Mouse (Mus musculus) ES-E14 (cell line): ENCODE data around the gene Ggcx.

Experiments
- HCFC1 ChIP-seq: IDR thresholded peaks from 2 replicates; pipeline ENCODE4 v1.6.1; 2012; ENCODE audit warnings: low read length, inconsistent platforms, borderline replicate concordance; ENCODE audit not compliant: insufficient read depth
- MAFK ChIP-seq: IDR thresholded peaks from 2 replicates; pipeline ENCODE4 v1.6.1; 2014; ENCODE audit warnings: mild to moderate bottlenecking, low read depth, low read length, inconsistent platforms; ENCODE audit not compliant: insufficient read depth

DNA sequence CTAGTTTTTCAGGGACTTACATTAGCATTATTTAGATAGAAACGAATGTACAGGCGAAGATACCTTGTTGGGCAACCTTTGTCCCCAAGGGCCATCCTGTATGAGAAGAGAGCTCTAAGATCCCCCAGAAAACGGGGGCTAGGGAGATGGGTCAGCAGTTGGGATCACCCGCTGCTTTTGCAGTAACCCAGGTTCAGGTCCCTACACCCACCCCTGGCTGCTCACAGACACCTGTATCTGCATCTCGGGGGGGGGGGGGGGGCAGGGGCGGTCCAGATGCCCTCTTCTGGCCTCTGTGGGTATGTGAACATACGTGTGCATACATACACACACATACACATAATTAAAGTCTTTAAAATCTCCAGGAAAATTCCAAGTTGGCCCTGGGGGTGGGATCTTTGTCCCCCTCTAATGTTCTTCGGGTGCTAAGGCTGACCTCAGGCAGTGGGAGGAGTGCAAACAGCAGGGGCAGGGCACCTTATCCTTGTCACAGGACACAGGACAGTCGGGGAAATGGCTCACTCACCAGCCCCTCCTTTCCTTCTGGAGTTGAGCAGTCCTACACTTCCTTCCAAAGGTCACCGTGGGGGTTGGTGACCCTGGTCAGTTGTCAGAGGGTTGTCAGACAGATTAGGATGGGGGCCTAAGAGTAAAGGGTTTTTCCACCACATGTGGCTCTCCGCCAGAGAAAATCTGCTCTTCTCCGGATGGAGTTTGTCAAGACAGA lies 23.1 kb upstream of the Ggcx start:
- TF ChIP-seq MAFK (no peak), HCFC1 (no peak)
